Mouse (Mus musculus) large intestine, adult 2 months (tissue): ENCODE measurements around the gene Dlg4. TPM values are rescaled to one million over a fixed set of nuclear protein-coding genes. Genes with fewer than 3 reads are reported as not detected.

ENCODE experiments used
- DNase-seq: peaks from one replicate; pipeline ENCODE4 v3.0.0-alpha.2; 2012; ENCODE audit warnings: low read depth, low spot score
- WGBS: fragments of 180-500 bp; shearing (Covaris S2); methylation state at CpG from one replicate; pipeline ENCODE4 v1.1.7; 2018; 5-methylcytosine and 5-hydroxymethylcytosine counted together
- polyA plus RNA-seq: library from polyadenylated mRNA; depleted of rRNA; stranded (reverse); fragments of >200 nt; gene quantifications from 2 replicates; pipeline ENCODE4 v1.2.3, GENCODE M21; 2012; rRNA removed

The Dlg4 gene
- polyA plus RNA-seq, 1 experiment = 5.9 TPM

DNA sequence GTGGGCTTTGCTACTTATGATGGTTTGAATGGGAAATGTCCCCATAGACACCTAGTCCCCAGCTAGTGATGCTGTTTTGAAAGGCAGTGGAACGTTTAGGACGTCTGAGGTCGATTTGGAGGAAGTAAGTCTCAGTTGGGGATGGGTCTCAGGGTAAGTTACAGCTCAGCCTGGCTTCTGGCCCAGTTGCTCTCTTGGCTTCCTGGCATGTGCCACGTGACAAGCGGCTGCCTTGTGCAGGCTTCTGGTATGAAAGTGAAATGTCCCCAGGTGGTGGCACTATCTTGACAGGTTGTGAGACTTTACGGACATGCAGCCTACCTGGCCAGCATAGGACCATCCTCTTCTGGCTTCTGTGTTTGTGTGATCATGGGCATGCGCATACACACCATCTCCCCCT, 63.2 kb downstream of the Dlg4 start:
- WGBS = 29% methylated on average over 7 of the region's 7 CpGs
- no peak for DNase-seq

DNA sequence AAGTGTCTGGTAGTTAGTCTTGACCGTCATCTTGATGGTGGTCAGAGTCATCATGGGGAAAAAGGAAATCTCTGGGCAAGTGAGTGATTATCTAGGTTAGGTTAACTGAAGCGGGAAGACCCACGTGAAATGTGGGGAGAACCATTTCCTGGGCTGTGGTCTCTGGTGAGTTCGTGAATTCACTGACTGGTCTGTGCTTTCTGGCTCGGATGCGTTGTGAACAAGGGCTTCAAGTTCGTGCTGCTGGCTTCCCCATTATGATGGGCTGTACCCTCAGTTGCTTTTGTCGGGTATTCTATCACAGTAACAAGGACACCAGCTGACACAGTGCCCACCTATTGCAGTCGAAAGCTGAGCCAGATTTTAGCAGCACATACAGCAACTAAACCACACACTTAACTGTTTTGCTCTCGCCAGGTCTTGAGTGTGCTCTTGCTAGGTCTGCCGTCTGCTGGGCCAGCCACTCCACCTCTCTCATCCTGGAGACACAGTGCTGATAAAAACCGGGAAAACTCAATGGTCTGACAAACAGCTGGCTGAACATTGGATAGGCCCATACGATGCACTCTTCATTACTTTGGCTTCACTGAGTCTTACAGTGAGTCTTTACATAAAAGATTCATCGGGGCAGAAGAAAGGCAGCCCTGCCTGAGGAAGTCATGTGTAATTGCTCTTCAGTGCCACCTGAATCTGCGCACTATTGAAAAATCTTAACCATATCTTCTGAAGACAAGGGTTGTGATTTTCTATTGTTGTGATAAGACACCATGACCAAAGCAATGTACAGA, 64.3 kb downstream of the Dlg4 start:
- 86% methylated on average over 15 of the region's 15 CpGs for WGBS
- no peak for DNase-seq

DNA sequence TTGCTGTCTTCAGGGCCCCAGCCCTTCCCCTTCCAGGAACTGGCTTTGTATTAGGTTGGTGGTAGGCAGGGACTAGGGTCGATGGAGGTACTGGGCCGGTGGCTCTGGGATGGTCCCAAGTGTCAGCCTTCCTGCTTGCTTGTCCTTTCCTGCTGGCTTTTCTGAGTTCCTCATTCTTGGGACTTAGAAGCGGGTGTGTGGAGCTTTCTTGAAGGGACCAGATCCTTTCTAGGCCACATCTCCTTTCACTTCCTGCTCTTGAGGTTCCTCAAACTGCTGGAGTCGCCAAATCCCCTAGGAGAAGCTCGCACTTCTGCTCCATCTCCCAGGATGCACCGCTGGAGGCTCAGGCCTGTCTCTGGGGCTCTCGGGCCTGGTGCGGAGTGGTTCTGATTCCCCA, 67.8 kb downstream of the Dlg4 start:
- no peak for DNase-seq
- WGBS = 86% methylated on average over 8 of the region's 8 CpGs

DNA sequence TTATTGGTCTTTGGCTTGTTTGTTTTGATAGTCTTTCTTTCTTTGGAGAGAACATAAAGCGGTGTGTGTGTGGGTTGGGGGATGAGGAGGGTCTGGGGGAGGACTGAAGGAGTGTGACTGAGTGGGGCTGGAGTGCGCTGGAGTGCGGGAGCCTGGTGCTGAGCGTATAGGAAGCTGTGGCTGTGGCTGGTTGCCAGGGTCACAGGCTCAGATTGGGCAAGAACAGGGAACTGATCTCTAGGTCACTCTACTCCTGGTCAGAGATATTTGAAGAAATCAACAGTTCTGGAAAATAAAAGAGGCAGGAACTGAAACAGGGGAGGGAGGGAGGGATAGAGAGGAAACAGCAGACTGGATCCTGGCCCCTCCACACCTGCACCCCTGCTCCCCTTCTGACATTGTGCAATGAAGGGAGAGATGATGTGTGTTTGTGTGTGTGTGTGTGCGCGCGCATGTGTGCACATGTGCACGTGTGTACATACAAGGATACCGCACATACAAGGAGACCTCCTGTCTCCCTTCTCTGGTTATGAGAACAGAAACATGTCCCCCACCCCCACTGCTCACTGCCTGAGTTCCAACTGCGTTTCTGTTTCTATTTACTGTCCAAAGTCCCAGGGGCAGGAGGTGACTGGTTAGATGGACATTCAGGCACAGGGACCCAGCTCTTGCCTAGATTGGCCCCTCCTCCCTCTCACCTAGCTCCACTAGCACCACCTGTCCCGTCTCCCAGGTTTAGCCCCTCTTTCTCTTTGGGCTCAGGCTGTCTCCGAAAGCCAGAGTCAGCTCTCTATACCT, 75.4 kb downstream of the Dlg4 start, which contains the start of gene Asgr2:
Gene Asgr2, plus strand, starts transcription at position 659 of the 798 bp plus-strand sequence.
- DNase-seq = no peak
- WGBS = 66% methylated on average over 12 of the region's 12 CpGs

Other genes with a start within 250 kb of the Dlg4 start
- gene Chrnb1, start 221.0 kb upstream of the Dlg4 start, polyA plus RNA-seq = 7.3 and 10.3 TPM in 2 replicates
- 2.8 and 4.4 TPM in 2 replicates for gene Fgf11, start 215.1 kb upstream of the Dlg4 start, polyA plus RNA-seq
- 38.7 and 39.1 TPM in 2 replicates for gene Tmem102, start 211.3 kb upstream of the Dlg4 start, polyA plus RNA-seq
- not detected in 2 replicates for gene Gm39566, start 201.6 kb upstream of the Dlg4 start, polyA plus RNA-seq
- gene Spem2, start 198.5 kb upstream of the Dlg4 start, polyA plus RNA-seq = not detected in 2 replicates
- 0.12 TPM in 1 of 2 replicates, not detected in the other for gene Spem1, start 194.8 kb upstream of the Dlg4 start, polyA plus RNA-seq
- 5.1 and 7.0 TPM in 2 replicates for gene Nlgn2, start 179.2 kb upstream of the Dlg4 start, polyA plus RNA-seq
- gene Tmem256, start 178.4 kb upstream of the Dlg4 start, polyA plus RNA-seq = 194 and 208 TPM in 2 replicates
- 31.6 and 36.1 TPM in 2 replicates for gene Plscr3, start 170.6 kb upstream of the Dlg4 start, polyA plus RNA-seq
- 28.8 and 34.4 TPM in 2 replicates for gene Tnk1, start 158.2 kb upstream of the Dlg4 start, polyA plus RNA-seq
- not detected in 2 replicates for gene Tmem95, start 138.9 kb upstream of the Dlg4 start, polyA plus RNA-seq
- 1.8 and 3.0 TPM in 2 replicates for gene Kctd11, start 135.5 kb upstream of the Dlg4 start, polyA plus RNA-seq
- gene Acap1, start 121.4 kb upstream of the Dlg4 start, polyA plus RNA-seq = 16.1 and 16.4 TPM in 2 replicates
- gene 2810408A11Rik, start 116.0 kb upstream of the Dlg4 start, polyA plus RNA-seq = 3.0 and 3.8 TPM in 2 replicates
- 24.4 and 36.7 TPM in 2 replicates for gene Neurl4, start 115.9 kb upstream of the Dlg4 start, polyA plus RNA-seq
- gene Gps2, start 103.1 kb upstream of the Dlg4 start, polyA plus RNA-seq = 69.2 and 79.9 TPM in 2 replicates
- gene Eif5a, start 95.0 kb upstream of the Dlg4 start, polyA plus RNA-seq = 619 and 694 TPM in 2 replicates
- 14.7 and 16.5 TPM in 2 replicates for gene Ybx2, start 81.1 kb upstream of the Dlg4 start, polyA plus RNA-seq
- 27.4 and 27.5 TPM in 2 replicates for gene Slc2a4, start 68.8 kb upstream of the Dlg4 start, polyA plus RNA-seq
- 1,377 and 1,643 TPM in 2 replicates for gene Cldn7, start 52.2 kb upstream of the Dlg4 start, polyA plus RNA-seq
- 134 and 154 TPM in 2 replicates for gene Ctdnep1, start 35.8 kb upstream of the Dlg4 start, polyA plus RNA-seq
- 70.5 and 78.1 TPM in 2 replicates for gene Elp5, start 34.4 kb upstream of the Dlg4 start, polyA plus RNA-seq
- gene Gabarap, start 25.8 kb upstream of the Dlg4 start, polyA plus RNA-seq = 527 and 719 TPM in 2 replicates
- gene Phf23, start 21.2 kb upstream of the Dlg4 start, polyA plus RNA-seq = 16.3 and 17.3 TPM in 2 replicates
- 5.5 and 5.8 TPM in 2 replicates for gene Dvl2, start 16.3 kb upstream of the Dlg4 start, polyA plus RNA-seq
- 92.8 and 125 TPM in 2 replicates for gene Acadvl, start 1.5 kb upstream of the Dlg4 start, polyA plus RNA-seq
- not detected in 2 replicates for gene Asgr1, start 37.1 kb downstream of the Dlg4 start, polyA plus RNA-seq
- gene Asgr2, start 75.7 kb downstream of the Dlg4 start, polyA plus RNA-seq = 0.25 and 0.32 TPM in 2 replicates
- gene Mgl2, start 113.4 kb downstream of the Dlg4 start, polyA plus RNA-seq = 3.5 and 5.2 TPM in 2 replicates
- gene Clec10a, start 139.3 kb downstream of the Dlg4 start, polyA plus RNA-seq = 1.4 and 2.9 TPM in 2 replicates
- 4.5 and 5.3 TPM in 2 replicates for gene Slc16a11, start 195.8 kb downstream of the Dlg4 start, polyA plus RNA-seq
- gene Slc16a13, start 204.1 kb downstream of the Dlg4 start, polyA plus RNA-seq = 3.8 and 5.3 TPM in 2 replicates
- 1.2 and 1.5 TPM in 2 replicates for gene Bcl6b, start 212.9 kb downstream of the Dlg4 start, polyA plus RNA-seq
- 53.9 and 65.7 TPM in 2 replicates for gene 0610010K14Rik, start 221.0 kb downstream of the Dlg4 start, polyA plus RNA-seq
- gene Gm21988, start 222.9 kb downstream of the Dlg4 start, polyA plus RNA-seq = 6.0 and 6.1 TPM in 2 replicates
- gene Rnasek, start 222.9 kb downstream of the Dlg4 start, polyA plus RNA-seq = 163 and 175 TPM in 2 replicates
- gene Alox12, start 238.4 kb downstream of the Dlg4 start, polyA plus RNA-seq = 1.1 and 1.4 TPM in 2 replicates